8 mouse cellular contexts compared by ENCODE assay signal in genomic region chr4:155991908-155992230, GRCm38 (mm10). TPM values are rescaled to one million over a fixed set of nuclear protein-coding genes. Genes with fewer than 3 reads are reported as not detected.
DNase-seq lines count a peak whose midpoint lies in the region; ATAC-seq and TF ChIP-seq lines count a peak whose summit lies in the region.

No protein-coding gene starts in this region.

- peak overlapping the region; percentile 100 for H3K4me2 ChIP-seq in liver, embryonic 11.5 days

- H3K9ac ChIP-seq in heart, adult 2 months (ENCODE audit: low read depth, low read length), result peak overlapping the region; percentile 94
- peak overlapping the region; percentile 87 for H3K9ac ChIP-seq in liver, embryonic 11.5 days (ENCODE audit: low read depth, low read length)

- TF ChIP-seq EP300 in heart, adult 2 months (IDR thresholded peaks at IDR 0.05; ENCODE audit: insufficient read depth, low read depth, low read length), result no peak

- 19% methylated on average over 37 of the region's 37 CpGs for WGBS in heart, adult 2 months
- WGBS in thymus, adult 2 months, result 13% methylated on average over 37 of the region's 37 CpGs
- WGBS in liver, embryonic 11.5 days, result 22% methylated on average over 37 of the region's 37 CpGs

- peaks cover 4% of the 10 kb centered on the region; the same call in 1 of the 2 replicates for H3K36me3 ChIP-seq in heart, adult 2 months (ENCODE audit: control insufficient read depth, insufficient read depth, low read length)
- H3K36me3 ChIP-seq in thymus, adult 2 months (ENCODE audit: control insufficient read depth, insufficient read depth, low read length), result peaks cover 7% of the 10 kb centered on the region
- H3K36me3 ChIP-seq in liver, embryonic 11.5 days (ENCODE audit: control insufficient read depth, insufficient read depth, low read length), result peaks cover 8% of the 10 kb centered on the region; the same call in 1 of the 2 replicates

- peak overlapping the region; percentile 98 for H3K27ac ChIP-seq in heart, adult 2 months
- H3K27ac ChIP-seq in thymus, adult 2 months (ENCODE audit: control insufficient read depth, insufficient read depth, low read length), result no peak overlapping the region
- peak overlapping the region; percentile 93 for H3K27ac ChIP-seq in liver, embryonic 11.5 days (ENCODE audit: low read depth, low read length)

- intact Hi-C loops in heart, adult 2 months (cut with DNase I), result loop anchor here (1.0 to 5.0 kb wide), 5 partner anchors 33 to 125 kb away; partner anchors contain the start of genes 9430015G10Rik, Cptp, Ints11 and Ube2j2

- H3K4me3 ChIP-seq in heart, adult 2 months, result peak overlapping the region; percentile 68
- peak overlapping the region; percentile 63 for H3K4me3 ChIP-seq in thymus, adult 2 months (ENCODE audit: control insufficient read depth, insufficient read depth, low read length)
- peak overlapping the region; percentile 76 for H3K4me3 ChIP-seq in liver, embryonic 11.5 days (ENCODE audit: low read depth, low read length)

- peaks cover 8% of the 10 kb centered on the region for H3K4me1 ChIP-seq in heart, adult 2 months (ENCODE audit: control insufficient read depth, insufficient read depth, low read length)
- H3K4me1 ChIP-seq in thymus, adult 2 months (replicated peaks; ENCODE audit: control insufficient read depth, insufficient read depth, low read length), result peaks cover 12% of the 10 kb centered on the region
- peaks cover 56% of the 10 kb centered on the region for H3K4me1 ChIP-seq in liver, embryonic 11.5 days (replicated peaks; ENCODE audit: control insufficient read depth, insufficient read depth, low read length)

- no peak for DNase-seq in heart, adult 2 months
- DNase-seq in heart, adult 18-20 months, result no peak
- no peak for DNase-seq in thymus, adult 2 months
- no peak for DNase-seq in thymus, postnatal 0 days (ENCODE audit: low spot score)
- no peak for DNase-seq in liver, embryonic 11.5 days (ENCODE audit: low spot score)
- no peak for DNase-seq in Muller cell, postnatal 12 days (ENCODE audit: inconsistent ontology term)
- DNase-seq in ovary, postnatal 14 days (ENCODE audit: low spot score), result no peak
- no peak for DNase-seq in layer of hippocampus, postnatal 25 days (ENCODE audit: extremely low spot score in 1 of 2, low spot score in 1 of 2)

- no peaks in the 10 kb centered on the region for H3K9me3 ChIP-seq in liver, embryonic 11.5 days (ENCODE audit: control insufficient read depth, low read length)

- ATAC-seq in liver, embryonic 11.5 days (replicated peaks; ENCODE audit: low FRiP score), result peak; percentile 0; the same call in 1 of the 2 replicates

- no peak for TF ChIP-seq CTCF in heart, adult 2 months (IDR thresholded peaks at IDR 0.05)
- TF ChIP-seq CTCF in thymus, adult 2 months (IDR thresholded peaks at IDR 0.05; ENCODE audit: borderline replicate concordance, control insufficient read depth, extremely low read depth, insufficient read depth, low read length, poor library complexity), result no peak

- no peaks in the 10 kb centered on the region for H3K27me3 ChIP-seq in heart, adult 2 months (ENCODE audit: control insufficient read depth, insufficient read depth, low read length)
- no peaks in the 10 kb centered on the region for H3K27me3 ChIP-seq in thymus, adult 2 months (ENCODE audit: control insufficient read depth, insufficient read depth, low read length)
- no peaks in the 10 kb centered on the region for H3K27me3 ChIP-seq in liver, embryonic 11.5 days (replicated peaks; ENCODE audit: control insufficient read depth, insufficient read depth, low read length)

- TF ChIP-seq POLR2A in heart, adult 2 months (IDR thresholded peaks at IDR 0.05; ENCODE audit: insufficient read depth, low read depth, low read length), result no peak
- no peak for TF ChIP-seq POLR2A in thymus, adult 2 months (IDR thresholded peaks at IDR 0.05; ENCODE audit: control insufficient read depth, extremely low read depth, insufficient read depth, low read length, poor library complexity)

- peaks cover 5% of the 10 kb centered on the region; the same call in 1 of the 2 replicates for H3K79me2 ChIP-seq in heart, adult 2 months (replicated peaks; ENCODE audit: control insufficient read depth, insufficient read depth, low read length)

RNA-seq across cellular contexts. Expression of gene B3galt6, which starts 0.6 kb away (rescaled TPM):
- total RNA-seq in heart, adult 2 months (2021), result 1 to 10 TPM; 2.5 to 3.0 TPM
- 2.7 and 3.6 TPM in 2 replicates for polyA plus RNA-seq in heart, adult 2 months (2012; rRNA removed)
- 1 to 10 TPM; 2.7 to 3.1 TPM for total RNA-seq in heart, adult 18-20 months (2021)
- polyA plus RNA-seq in thymus, adult 2 months (2012; rRNA removed), result 9.5 and 10.8 TPM in 2 replicates
- polyA plus RNA-seq in thymus, postnatal 0 days (2015; fragmentation: Nextera tagmentation; extraction: Ambion mirVana), result 8.4 and 10.7 TPM in 2 replicates
- 12.1 and 13.0 TPM in 2 replicates for polyA plus RNA-seq in liver, embryonic 11.5 days (2014; fragmentation: Nextera tagmentation; extraction: Ambion mirVana)
- 10 to 100 TPM; 10.4 to 11.2 TPM for total RNA-seq in layer of hippocampus, postnatal 25 days (2021)

RNA-seq across cellular contexts. Expression of gene Sdf4, which starts 0.8 kb away (rescaled TPM):
- total RNA-seq in heart, adult 2 months (2021), result 10 to 100 TPM; 79.2 to 91.0 TPM
- polyA plus RNA-seq in heart, adult 2 months (2012; rRNA removed), result 23.7 and 37.1 TPM in 2 replicates
- 10 to 100 TPM; 82.1 to 89.0 TPM for total RNA-seq in heart, adult 18-20 months (2021)
- 65.6 and 68.4 TPM in 2 replicates for polyA plus RNA-seq in thymus, adult 2 months (2012; rRNA removed)
- 187 and 194 TPM in 2 replicates for polyA plus RNA-seq in thymus, postnatal 0 days (2015; fragmentation: Nextera tagmentation; extraction: Ambion mirVana)
- 130 TPM in 2 replicates for polyA plus RNA-seq in liver, embryonic 11.5 days (2014; fragmentation: Nextera tagmentation; extraction: Ambion mirVana)
- total RNA-seq in layer of hippocampus, postnatal 25 days (2021), result 100 to 1,000 TPM; 180 to 193 TPM

RNA-seq across cellular contexts. Expression of gene Tnfrsf4, which starts 21.8 kb away (rescaled TPM):
- not detected for total RNA-seq in heart, adult 2 months (2021)
- 1.1 and 1.4 TPM in 2 replicates for polyA plus RNA-seq in heart, adult 2 months (2012; rRNA removed)
- 1 to 10 TPM in 1 of 2 experiments, under 1 TPM in 1; 0.25 to 1.0 TPM for total RNA-seq in heart, adult 18-20 months (2021)
- 68.9 and 81.3 TPM in 2 replicates for polyA plus RNA-seq in thymus, adult 2 months (2012; rRNA removed)
- 7.9 and 9.5 TPM in 2 replicates for polyA plus RNA-seq in thymus, postnatal 0 days (2015; fragmentation: Nextera tagmentation; extraction: Ambion mirVana)
- 0.85 TPM in 1 of 2 replicates, not detected in the other for polyA plus RNA-seq in liver, embryonic 11.5 days (2014; fragmentation: Nextera tagmentation; extraction: Ambion mirVana)
- 1 to 10 TPM; 1.0 to 2.2 TPM for total RNA-seq in layer of hippocampus, postnatal 25 days (2021)

RNA-seq across cellular contexts. Expression of gene C1qtnf12, which starts 29.8 kb away (rescaled TPM):
- 10 to 100 TPM; 16.6 to 17.9 TPM for total RNA-seq in heart, adult 2 months (2021)
- 17.2 and 21.8 TPM in 2 replicates for polyA plus RNA-seq in heart, adult 2 months (2012; rRNA removed)
- total RNA-seq in heart, adult 18-20 months (2021), result 10 to 100 TPM; 17.0 to 22.4 TPM
- polyA plus RNA-seq in thymus, adult 2 months (2012; rRNA removed), result 19.3 and 21.6 TPM in 2 replicates
- polyA plus RNA-seq in thymus, postnatal 0 days (2015; fragmentation: Nextera tagmentation; extraction: Ambion mirVana), result 14.9 and 19.3 TPM in 2 replicates
- 56.9 and 59.0 TPM in 2 replicates for polyA plus RNA-seq in liver, embryonic 11.5 days (2014; fragmentation: Nextera tagmentation; extraction: Ambion mirVana)
- total RNA-seq in layer of hippocampus, postnatal 25 days (2021), result 10 to 100 TPM; 16.7 to 17.7 TPM

RNA-seq across cellular contexts. Expression of gene Tnfrsf18, which starts 34.1 kb away (rescaled TPM):
- total RNA-seq in heart, adult 2 months (2021), result under 1 TPM in 1 of 2 experiments, not detected in 1; 0.31 TPM
- polyA plus RNA-seq in heart, adult 2 months (2012; rRNA removed), result 0.80 and 0.82 TPM in 2 replicates
- under 1 TPM; 0.45 to 0.49 TPM for total RNA-seq in heart, adult 18-20 months (2021)
- polyA plus RNA-seq in thymus, adult 2 months (2012; rRNA removed), result 82.1 and 85.2 TPM in 2 replicates
- polyA plus RNA-seq in thymus, postnatal 0 days (2015; fragmentation: Nextera tagmentation; extraction: Ambion mirVana), result 13.9 and 14.8 TPM in 2 replicates
- polyA plus RNA-seq in liver, embryonic 11.5 days (2014; fragmentation: Nextera tagmentation; extraction: Ambion mirVana), result 0.92 and 1.0 TPM in 2 replicates
- not detected for total RNA-seq in layer of hippocampus, postnatal 25 days (2021)
